Mouse (Mus musculus) left cerebral cortex, adult 9 months (tissue): ENCODE measurements around the gene Gpa33.

Experiments used
- DNase-seq, 2 experiments: peaks; one replicate each; pipeline ENCODE4 v3.0.0; 2022; ENCODE audit warnings: low spot score in 2 of 2

Gene Gpa33

DNA sequence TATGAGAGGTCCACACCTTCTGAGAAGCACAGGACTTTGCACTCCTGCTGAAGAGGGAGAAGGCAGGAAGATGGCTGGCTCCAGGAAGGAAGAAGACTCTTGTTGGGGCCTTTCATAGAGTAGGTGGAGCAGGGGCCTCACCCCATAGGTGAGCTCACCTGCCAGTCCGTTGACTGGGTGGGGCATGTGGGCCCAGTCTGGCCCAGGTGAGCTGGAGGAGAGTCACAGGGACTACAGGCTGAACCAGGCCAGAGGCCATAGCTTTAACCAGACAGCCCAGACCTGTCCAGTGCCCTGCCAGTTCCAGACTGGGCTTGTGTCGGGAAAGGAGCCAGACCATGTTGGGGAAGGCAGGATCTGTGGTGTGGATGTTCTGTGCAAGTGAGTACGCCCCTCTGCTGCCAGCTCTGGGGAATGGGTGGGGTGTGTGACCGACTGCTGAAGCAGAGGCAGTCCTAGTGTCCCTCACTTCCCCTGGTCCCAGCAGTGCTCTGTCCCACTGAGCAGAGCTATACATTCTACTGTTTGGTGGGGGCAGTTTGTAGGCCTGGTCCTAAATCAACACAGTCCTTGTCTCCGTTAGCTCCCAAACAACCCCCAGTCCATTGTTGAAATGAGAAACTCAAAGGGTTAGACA is at the start of gene Gpa33:
TSS of gene Gpa33 (plus strand) at position 15 of the 637 bp plus-strand sequence.
- no peak for DNase-seq

- no peak for DNase-seq
These were observed 41.4 kb upstream of the Gpa33 start for GRCm38 (mm10) chr1:166088446-166089170.

GRCm38 (mm10) chr1:166089337-166089736 is 40.7 kb upstream of the Gpa33 start:
- no peak for DNase-seq

GRCm38 (mm10) chr1:166089739-166090138 is 40.3 kb upstream of the Gpa33 start:
- no peak for DNase-seq

DNA sequence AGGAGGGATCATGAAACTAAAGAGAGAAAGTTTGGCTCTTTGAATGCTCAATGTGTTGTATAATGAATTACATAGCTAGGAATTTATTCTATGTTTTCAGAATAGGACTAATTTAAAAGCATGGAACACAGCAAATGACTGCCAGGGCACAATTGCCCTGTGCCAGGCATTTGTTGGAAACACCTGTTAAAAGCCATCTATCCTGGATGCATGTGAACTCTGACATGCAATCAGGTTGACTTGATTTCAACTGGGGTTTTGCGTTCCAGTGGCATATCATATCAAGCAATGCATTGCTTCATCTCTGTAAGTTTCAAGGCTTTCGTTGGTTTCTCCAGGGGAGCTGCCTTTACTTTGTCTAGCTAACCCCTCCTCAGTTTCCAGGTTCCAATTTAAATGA is 39.7 kb upstream of the Gpa33 start:
- no peak for DNase-seq

DNA sequence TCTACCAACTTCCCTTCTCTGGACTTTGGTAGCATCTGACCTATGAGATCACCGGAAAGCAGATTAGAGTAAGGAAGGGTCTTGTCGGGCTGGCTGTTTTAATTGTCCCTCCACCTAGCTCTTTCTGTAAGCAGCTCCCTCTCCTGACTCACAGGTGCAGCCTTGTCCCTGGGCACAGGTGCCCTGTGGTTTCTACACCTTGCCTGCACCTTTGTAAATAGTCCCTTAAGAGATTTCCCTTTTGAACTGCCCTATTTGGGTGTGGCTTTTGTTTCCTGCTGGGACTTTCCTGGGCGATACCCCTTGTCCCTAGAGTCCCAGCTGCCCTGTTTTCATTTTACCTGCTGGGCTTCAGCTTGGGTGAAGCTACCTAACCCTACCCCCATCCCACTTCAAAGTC is 35.6 kb upstream of the Gpa33 start:
- DNase-seq: no peak

DNA sequence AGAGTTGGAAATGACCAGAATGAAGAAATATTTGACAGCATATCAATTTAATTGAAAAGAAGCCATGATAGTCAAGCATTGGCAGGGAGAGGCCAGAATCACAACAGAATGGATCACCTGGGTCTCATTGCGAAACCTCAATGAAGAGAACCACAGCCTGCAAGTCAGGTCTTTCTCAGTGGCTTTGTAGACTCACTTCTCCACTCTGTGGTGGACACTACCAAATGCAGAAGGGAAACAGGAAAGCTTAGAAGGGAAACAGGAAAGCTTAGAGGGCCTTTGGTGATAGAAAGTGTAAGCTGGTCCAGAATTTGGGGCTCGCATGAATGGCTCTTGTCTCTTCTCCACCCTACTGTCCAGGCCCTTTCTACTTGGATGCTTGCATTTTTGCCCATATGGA is 31.9 kb upstream of the Gpa33 start:
- DNase-seq: no peak

- DNase-seq: no peak
These were observed 27.0 kb upstream of the Gpa33 start for GRCm38 (mm10) chr1:166102920-166103608.

DNA sequence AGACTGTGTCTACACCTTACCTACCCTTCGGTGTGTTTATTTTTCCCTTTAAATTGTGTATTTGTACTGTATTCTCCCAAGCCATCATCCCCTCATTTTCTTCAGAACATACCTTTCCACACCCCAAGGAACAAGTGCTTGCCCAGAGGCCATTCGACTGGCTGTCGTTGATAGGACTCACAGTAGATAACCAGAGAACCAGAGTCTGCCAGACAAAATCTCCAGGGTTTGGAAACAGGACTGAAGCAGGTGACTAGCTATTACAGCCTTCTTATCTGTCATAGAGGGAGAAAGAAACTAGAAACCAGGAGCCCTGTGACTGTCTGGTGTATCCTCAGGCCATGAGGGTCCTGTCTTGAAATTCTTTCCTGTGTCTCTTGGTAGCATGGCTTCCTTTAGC is 25.2 kb upstream of the Gpa33 start:
- DNase-seq: no peak

- DNase-seq: peak in 1 of 2 experiments; percentile 11
These were observed 24.6 kb upstream of the Gpa33 start for GRCm38 (mm10) chr1:166105464-166105863.

GRCm38 (mm10) chr1:166114986-166115385 is 15.1 kb upstream of the Gpa33 start:
- no peak for DNase-seq

DNA sequence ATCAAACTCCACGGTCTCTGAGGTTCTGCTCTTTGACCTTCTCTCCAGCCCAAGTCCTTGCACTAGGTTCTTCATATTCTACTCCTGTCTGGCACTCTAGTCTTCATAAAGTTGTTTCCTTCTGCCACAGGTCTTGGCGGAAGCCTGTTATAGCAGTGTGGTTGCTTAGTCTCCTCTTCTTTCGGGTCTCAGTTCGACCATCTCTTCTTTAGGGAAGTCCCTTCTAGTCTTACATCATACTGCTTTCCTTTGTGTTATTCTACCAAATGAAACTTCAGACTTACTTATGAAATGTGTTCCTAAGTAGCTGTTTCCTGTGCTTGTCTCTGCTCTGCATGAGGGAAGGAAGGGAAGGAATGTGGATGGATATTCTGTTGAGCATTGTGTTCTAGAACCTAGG is 14.3 kb upstream of the Gpa33 start:
- DNase-seq: no peak

- no peak for DNase-seq
These were observed 12.0 kb upstream of the Gpa33 start for GRCm38 (mm10) chr1:166117866-166118639.

GRCm38 (mm10) chr1:166122114-166122513 is 7.9 kb upstream of the Gpa33 start:
- DNase-seq: no peak

GRCm38 (mm10) chr1:166123045-166123444 is 7.0 kb upstream of the Gpa33 start:
- no peak for DNase-seq

DNA sequence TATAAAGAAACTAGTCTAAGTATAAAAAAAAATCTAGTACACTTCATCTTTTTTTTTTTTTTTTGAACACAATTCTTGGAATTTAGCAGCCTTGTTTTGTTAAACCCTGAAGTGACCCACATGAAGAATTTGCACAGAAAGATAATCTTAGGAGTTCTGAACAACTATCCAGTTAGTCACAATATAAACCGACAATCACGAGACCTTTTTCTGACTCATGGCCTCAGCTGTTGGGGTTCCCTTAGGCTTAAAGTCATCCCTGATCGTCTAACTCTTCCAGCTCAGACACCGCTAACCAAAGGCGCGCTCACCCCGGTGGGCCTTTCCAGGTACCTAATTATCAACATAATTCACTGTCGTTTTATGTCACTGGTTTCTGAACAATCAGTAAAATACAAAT is 6.3 kb upstream of the Gpa33 start:
- no peak for DNase-seq

GRCm38 (mm10) chr1:166124932-166125593 is 5.0 kb upstream of the Gpa33 start:
- no peak for DNase-seq

GRCm38 (mm10) chr1:166126290-166126689 is 3.7 kb upstream of the Gpa33 start:
- no peak for DNase-seq

GRCm38 (mm10) chr1:166126795-166127194 is 3.2 kb upstream of the Gpa33 start:
- no peak for DNase-seq

DNA sequence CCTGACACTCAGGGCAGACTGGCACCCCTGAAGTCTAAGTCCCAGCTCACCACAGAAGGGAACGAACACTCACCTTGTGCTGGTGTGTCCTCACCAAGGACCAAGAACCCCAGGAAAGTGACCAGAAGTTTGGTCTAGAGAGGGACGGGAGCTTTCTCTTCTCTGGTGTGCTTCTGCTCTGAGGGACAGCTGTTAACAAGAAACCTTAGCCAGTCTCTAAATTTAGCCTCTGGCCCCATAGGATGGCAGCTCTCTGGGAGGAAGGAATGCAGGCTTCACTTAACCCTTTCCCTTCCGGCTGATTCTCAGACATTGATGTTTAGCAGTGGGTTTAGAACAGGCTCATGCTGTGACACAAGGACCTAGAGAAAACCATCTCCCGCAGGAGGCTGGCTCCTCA is 2.3 kb upstream of the Gpa33 start, which contains the start of gene Dusp27:
TSS of gene Dusp27 (minus strand) at position 204 of the 400 bp plus-strand sequence.
- no peak for DNase-seq

- DNase-seq: no peak
These were observed 1.5 kb upstream of the Gpa33 start for GRCm38 (mm10) chr1:166128551-166128950.

DNA sequence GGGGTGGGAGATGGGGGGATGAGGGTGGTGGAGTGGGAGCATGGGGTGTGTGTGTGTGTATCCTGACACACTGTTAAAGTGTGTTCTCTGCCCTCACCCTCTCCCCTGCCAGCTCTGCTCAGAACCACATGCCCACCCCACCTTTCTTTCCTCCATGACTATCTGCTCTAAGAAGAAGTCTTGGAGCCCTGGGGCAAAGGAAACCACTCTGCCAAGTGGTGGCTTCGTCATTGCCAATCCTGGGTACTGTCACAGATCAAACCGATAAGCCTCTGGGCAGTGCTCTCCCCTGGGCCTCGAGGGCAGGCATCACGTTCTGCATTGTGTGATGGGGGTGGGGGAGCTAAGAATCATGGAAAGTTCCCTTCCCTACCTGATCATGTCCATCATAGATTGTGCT is 2.3 kb downstream of the Gpa33 start:
- no peak for DNase-seq
